Mouse (Mus musculus) neural tube, embryonic 11.5 days (tissue): ENCODE data around the gene Lpp. TPM values are rescaled to one million over a fixed set of nuclear protein-coding genes. Genes with fewer than 3 reads are reported as not detected.

Experiments used
- ATAC-seq: fragments of 200-750 bp; cut with Nextera tagmentation; 2 replicates; pipeline ENCODE4 v1.8.0; 2017; ENCODE audit warnings: moderate number of reproducible peaks, mild to moderate bottlenecking, moderate TSS enrichment, moderate library complexity; ENCODE audit not compliant: insufficient read depth, low FRiP score, low TSS enrichment
- DNase-seq: peaks from one replicate; pipeline ENCODE4 v3.0.0-alpha.2; 2015; ENCODE audit warnings: low spot score
- H3K27ac ChIP-seq: fragments of 300-500 bp; sonication (generic); 2 replicates; pipeline ENCODE4 v1.5.1; 2014; ENCODE audit warnings: low read depth, mild to moderate bottlenecking, low read length
- H3K27me3 ChIP-seq: fragments of 300-500 bp; sonication (generic); 2 replicates; pipeline ENCODE4 v1.6.1; 2014; ENCODE audit warnings: mild to moderate bottlenecking, low read length, mixed read lengths; ENCODE audit not compliant: control insufficient read depth, insufficient read depth
- H3K36me3 ChIP-seq: fragments of 300-500 bp; sonication (generic); 2 replicates; pipeline ENCODE4 v1.6.1; 2014; ENCODE audit warnings: mild to moderate bottlenecking, low read length, moderate library complexity, mixed read lengths; ENCODE audit not compliant: control insufficient read depth, insufficient read depth
- H3K4me1 ChIP-seq: fragments of 300-500 bp; sonication (generic); 2 replicates; pipeline ENCODE4 v1.6.1; 2014; ENCODE audit warnings: low read length, mixed read lengths; ENCODE audit not compliant: control insufficient read depth, insufficient read depth
- H3K4me2 ChIP-seq: fragments of 300-500 bp; sonication (generic); 2 replicates; pipeline ENCODE4 v1.6.1; 2014; ENCODE audit warnings: low read depth, mild to moderate bottlenecking, moderate library complexity
- H3K4me3 ChIP-seq: fragments of 300-500 bp; sonication (generic); 2 replicates; pipeline ENCODE4 v1.5.1; 2014; ENCODE audit warnings: low read depth, low read length
- H3K9ac ChIP-seq: fragments of 300-500 bp; sonication (generic); 2 replicates; pipeline ENCODE4 v1.6.1; 2014; ENCODE audit warnings: mild to moderate bottlenecking, low read length
- H3K9me3 ChIP-seq: fragments of 300-500 bp; sonication (generic); 2 replicates; pipeline ENCODE4 v1.6.1; 2016; ENCODE audit warnings: low read length; ENCODE audit not compliant: control insufficient read depth
- WGBS: fragments of 180-500 bp; shearing (Covaris S2); extraction: QIAGEN DNeasy Blood & Tissue Kit; methylation state at CpG from one replicate; pipeline ENCODE4 v1.1.7; 2014; 5-methylcytosine and 5-hydroxymethylcytosine counted together
- polyA plus RNA-seq: library from polyadenylated mRNA; unstranded; fragments of >200 nt; fragmentation: Nextera tagmentation; extraction: Ambion mirVana; gene quantifications from 2 replicates; pipeline ENCODE4 v1.2.1, GENCODE M21; 2014

The Lpp gene
- polyA plus RNA-seq, 1 experiment from 2014 or later = 21.7 TPM

DNA sequence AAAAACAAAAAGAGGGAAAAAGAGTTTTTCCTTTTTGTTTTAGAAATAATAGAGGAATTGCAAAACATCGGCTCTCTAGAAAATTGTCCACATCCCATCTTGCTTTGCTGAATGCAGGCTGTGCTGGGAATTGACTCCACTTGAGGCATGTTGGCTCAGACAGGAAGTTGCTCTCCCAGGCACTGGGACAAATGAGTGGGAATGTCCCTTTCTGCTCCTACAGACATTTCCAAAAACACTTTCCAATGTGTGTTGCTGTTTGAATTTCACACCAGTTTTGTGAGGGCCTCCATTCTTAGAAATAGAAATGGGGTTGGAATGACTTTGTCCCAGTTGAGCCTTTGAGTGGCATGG lies 116.5 kb downstream of the Lpp start:
- ATAC-seq (no peak), DNase-seq (no peak)
- no peak overlapping the region for H3K27ac ChIP-seq
- no peak overlapping the region for H3K4me2 ChIP-seq
- H3K9ac ChIP-seq = no peak overlapping the region
- 84% methylated on average over 1 of the region's 1 CpGs for WGBS
- H3K36me3 ChIP-seq = no peaks in the 10 kb centered on the region
- H3K27me3 ChIP-seq = no peaks in the 10 kb centered on the region
- no peaks in the 10 kb centered on the region for H3K9me3 ChIP-seq
- H3K4me1 ChIP-seq = no peaks in the 10 kb centered on the region
- H3K4me3 ChIP-seq = no peak overlapping the region

DNA sequence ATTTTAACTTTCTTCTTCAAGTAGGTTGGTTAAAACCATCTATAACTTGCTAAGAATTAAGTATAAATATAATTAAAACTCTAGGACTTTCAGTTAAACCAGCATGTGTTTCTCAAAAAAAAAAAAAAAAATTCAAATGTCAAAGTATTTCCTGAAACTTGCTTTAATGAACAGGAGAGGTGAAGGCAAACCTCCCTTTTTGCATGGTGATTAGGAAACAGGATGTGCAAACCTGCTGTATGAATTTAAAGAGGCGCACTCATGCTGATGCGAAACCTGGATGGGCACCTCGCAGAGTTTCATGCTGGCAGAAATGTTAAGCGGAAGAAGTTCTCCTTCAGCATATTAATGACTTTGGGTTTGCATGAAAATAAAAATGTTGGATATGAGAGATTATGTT lies 119.9 kb downstream of the Lpp start:
- Histone ChIP-seq H3K9me3 (no peaks in the 10 kb centered on the region), H3K27ac (no peak overlapping the region), H3K4me3 (no peak overlapping the region), H3K9ac (no peak overlapping the region), H3K27me3 (no peaks in the 10 kb centered on the region), H3K4me1 (no peaks in the 10 kb centered on the region), H3K36me3 (no peaks in the 10 kb centered on the region), H3K4me2 (no peak overlapping the region)
- ATAC-seq (no peak), DNase-seq (no peak)
- 93% methylated on average over 4 of the region's 4 CpGs for WGBS

DNA sequence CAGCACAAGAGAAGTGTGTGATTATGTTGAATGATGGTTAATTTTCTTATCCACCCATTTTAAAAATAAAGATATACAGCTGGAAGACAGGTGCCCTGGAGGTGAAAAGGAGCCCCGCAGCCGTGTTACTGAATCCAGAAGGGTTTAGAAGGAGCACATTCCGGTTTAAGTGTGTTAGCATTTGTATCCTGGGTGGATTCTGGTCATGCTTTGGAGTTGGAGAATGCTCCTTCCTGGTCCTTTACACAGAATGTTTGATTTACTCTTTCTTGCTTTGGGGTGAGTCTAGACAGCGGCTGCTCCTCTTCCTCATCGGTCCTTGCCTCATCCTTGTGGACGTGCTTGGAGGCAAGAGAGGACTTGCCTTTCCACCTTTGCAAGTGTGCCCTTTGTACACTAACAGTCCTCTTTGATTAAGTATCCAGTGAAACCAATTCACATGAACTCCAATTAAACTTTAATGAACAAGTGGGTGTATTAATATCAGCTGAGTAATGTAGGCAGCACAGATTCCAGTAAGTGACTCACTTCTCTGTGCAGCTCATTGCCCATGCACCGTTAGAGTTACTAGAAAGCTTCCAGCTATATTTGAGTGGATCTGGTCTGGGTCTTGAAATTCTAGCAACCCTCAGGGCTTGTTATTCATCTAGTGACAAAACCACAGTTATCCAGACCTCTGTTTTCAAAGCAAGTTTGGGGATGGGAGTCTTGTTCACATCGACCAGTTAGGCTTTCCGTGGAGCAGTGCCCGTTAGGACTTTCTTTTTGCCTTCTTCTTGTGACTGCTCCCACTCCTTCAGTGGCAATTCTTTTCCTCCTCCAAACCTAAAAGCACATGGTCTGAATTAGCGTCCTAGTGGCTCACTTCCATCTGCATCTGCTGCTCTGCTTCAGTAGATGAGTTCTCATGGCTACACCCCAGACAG lies 121.8 kb downstream of the Lpp start:
- Histone ChIP-seq H3K4me3 (no peak overlapping the region), H3K36me3 (no peaks in the 10 kb centered on the region), H3K9me3 (no peaks in the 10 kb centered on the region), H3K4me1 (no peaks in the 10 kb centered on the region), H3K27me3 (no peaks in the 10 kb centered on the region), H3K27ac (no peak overlapping the region), H3K4me2 (no peak overlapping the region), H3K9ac (no peak overlapping the region)
- ATAC-seq (no peak), DNase-seq (no peak)
- 88% methylated on average over 11 of the region's 11 CpGs for WGBS

DNA sequence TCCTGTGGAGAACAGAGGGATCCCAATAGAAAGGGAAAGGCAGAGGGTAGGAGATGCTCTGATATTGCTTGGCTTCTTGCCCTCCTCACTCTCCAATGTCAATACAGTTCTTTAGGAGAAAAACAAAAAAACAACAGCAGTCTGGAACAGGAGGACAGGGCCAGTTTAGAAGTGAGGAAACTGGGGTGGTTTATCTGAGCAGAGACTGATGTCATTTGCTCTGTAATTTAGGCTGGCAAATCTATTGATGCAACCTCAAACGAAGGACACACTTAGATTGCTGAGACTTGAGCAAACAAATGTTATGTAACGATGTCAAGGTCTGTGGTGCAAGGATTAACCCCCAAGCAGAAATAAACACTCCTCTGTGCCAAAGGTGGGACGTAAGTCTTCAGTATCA lies 123.7 kb downstream of the Lpp start:
- WGBS = 88% methylated on average over 3 of the region's 3 CpGs
- no peak overlapping the region for H3K4me3 ChIP-seq
- H3K9me3 ChIP-seq = no peaks in the 10 kb centered on the region
- no peaks in the 10 kb centered on the region for H3K36me3 ChIP-seq
- H3K27ac ChIP-seq = no peak overlapping the region
- DNase-seq = no peak
- H3K4me2 ChIP-seq = no peak overlapping the region
- H3K27me3 ChIP-seq = no peaks in the 10 kb centered on the region
- H3K4me1 ChIP-seq = no peaks in the 10 kb centered on the region
- H3K9ac ChIP-seq = no peak overlapping the region
- no peak for ATAC-seq

DNA sequence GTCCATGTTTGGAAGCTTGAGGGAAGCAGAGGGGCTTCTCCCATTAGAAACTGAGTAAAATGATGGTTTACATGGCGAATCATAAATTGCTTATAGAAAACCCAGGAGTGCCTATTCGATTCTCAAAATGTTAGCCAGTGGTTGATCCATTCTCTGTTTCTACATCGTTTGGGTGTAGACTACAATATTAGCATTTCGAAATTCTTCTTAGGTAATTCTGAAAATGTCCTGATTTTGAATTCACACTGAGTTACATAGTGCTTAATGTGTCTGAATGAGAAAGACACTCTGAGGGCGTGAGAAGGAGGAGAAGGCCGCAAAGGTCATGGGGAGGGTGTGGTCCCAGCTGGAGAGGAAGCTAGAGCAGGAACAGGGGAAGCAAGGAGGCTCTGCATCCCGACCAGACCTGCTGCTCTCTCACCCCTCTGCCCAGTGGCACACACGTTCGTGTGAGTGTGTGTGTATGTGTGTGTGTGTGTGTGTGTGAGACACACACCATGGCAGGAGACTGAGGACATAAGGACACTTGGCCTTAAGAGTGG lies 124.3 kb downstream of the Lpp start:
- Histone ChIP-seq H3K9me3 (no peaks in the 10 kb centered on the region), H3K4me3 (no peak overlapping the region), H3K27ac (no peak overlapping the region), H3K4me1 (no peaks in the 10 kb centered on the region), H3K27me3 (no peaks in the 10 kb centered on the region), H3K4me2 (no peak overlapping the region), H3K36me3 (no peaks in the 10 kb centered on the region), H3K9ac (no peak overlapping the region)
- WGBS = 70% methylated on average over 9 of the region's 9 CpGs
- DNase-seq = no peak
- ATAC-seq = no peak

DNA sequence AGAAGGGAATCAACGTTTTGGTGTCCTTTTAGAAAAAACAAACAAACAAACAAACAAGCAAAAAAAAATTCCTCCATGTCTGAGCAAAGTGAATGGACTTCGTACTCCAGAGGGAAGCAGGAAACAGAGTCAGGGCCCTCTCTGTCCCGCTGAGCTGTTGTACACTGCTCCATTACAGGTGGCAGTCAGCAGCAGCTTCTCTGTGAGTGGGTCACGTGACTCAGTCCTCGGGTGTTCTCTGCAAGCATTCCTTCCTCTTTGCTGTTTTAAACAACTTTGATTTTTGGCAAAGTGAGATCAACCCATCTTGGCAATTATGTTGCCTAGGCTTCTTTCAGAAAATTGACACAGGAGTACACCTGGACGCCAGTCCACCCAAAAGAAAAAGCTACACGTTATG lies 125.5 kb downstream of the Lpp start:
- Histone ChIP-seq H3K27ac (no peak overlapping the region), H3K9me3 (no peaks in the 10 kb centered on the region), H3K4me2 (no peak overlapping the region), H3K9ac (no peak overlapping the region), H3K4me3 (no peak overlapping the region), H3K4me1 (no peaks in the 10 kb centered on the region), H3K36me3 (no peaks in the 10 kb centered on the region), H3K27me3 (no peaks in the 10 kb centered on the region)
- 78% methylated on average over 7 of the region's 7 CpGs for WGBS
- ATAC-seq (no peak), DNase-seq (no peak)

DNA sequence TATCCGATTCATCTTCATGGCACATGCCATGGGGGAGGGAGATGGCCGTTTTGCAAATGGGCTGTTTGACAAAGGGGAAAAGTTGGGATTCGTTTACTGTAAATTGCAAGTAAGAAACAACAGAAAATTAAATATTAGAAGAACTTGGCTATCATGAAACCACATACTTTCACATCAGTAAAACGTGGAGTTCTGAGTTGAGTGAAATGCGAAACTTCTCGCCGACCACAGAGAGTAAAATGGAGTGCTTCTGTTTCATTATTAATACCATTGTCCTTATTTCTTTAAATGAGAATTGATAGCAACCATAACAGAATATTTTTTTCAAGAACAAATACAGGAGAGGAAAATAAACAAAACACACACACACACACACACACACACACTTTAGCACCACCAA lies 133.9 kb downstream of the Lpp start:
- no peaks in the 10 kb centered on the region for H3K4me1 ChIP-seq
- no peak overlapping the region for H3K4me3 ChIP-seq
- H3K27me3 ChIP-seq = no peaks in the 10 kb centered on the region
- H3K27ac ChIP-seq = no peak overlapping the region
- no peak overlapping the region for H3K9ac ChIP-seq
- DNase-seq = no peak
- H3K36me3 ChIP-seq = no peaks in the 10 kb centered on the region; the same call in 1 of the 2 replicates
- 93% methylated on average over 7 of the region's 7 CpGs for WGBS
- no peak for ATAC-seq
- no peak overlapping the region for H3K4me2 ChIP-seq
- H3K9me3 ChIP-seq = no peaks in the 10 kb centered on the region

DNA sequence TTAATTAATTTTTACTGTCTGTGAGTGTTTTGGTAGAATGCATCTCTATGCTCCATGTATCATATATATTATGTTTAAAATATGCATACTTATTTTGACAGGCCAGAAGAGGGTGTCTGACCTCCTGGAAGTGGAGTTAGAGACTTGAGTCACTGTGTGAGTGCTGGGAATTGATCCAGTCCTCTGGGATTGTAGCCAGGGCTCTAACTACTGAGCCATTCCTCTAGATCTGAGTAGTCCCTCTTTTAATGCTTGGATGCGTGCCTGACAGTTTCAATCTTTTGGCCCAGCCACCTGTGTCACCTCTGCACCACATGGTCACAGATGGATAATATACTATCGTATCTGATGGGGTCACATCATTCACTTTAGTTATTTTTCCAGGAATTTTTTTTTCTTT lies 138.4 kb downstream of the Lpp start:
- Histone ChIP-seq H3K36me3 (no peaks in the 10 kb centered on the region; the same call in 1 of the 2 replicates), H3K27ac (no peak overlapping the region), H3K4me1 (no peaks in the 10 kb centered on the region), H3K4me2 (no peak overlapping the region), H3K4me3 (no peak overlapping the region), H3K27me3 (no peaks in the 10 kb centered on the region), H3K9ac (no peak overlapping the region), H3K9me3 (no peaks in the 10 kb centered on the region)
- no peak for ATAC-seq
- 96% methylated on average over 2 of the region's 2 CpGs for WGBS
- DNase-seq = no peak

DNA sequence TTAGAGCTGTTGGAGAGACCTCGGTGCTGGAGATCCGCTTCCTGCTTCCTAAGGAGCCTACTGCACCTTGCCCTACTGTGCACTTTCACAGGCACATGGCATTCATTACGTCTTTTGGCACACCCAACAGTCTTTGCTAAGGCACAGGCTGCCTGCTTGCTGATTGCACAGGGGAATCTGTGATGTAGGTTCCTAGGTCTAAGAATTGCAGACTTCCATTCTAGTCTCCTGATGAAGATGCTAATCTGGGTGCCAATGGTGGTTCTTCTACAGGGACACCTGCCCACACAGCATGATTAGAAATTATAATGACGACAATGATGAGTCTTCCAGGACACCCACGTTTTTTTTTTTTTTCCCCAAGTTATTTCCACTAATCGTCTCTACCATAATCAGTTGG lies 141.9 kb downstream of the Lpp start:
- no peaks in the 10 kb centered on the region for H3K4me1 ChIP-seq
- 87% methylated on average over 6 of the region's 6 CpGs for WGBS
- no peak overlapping the region for H3K4me3 ChIP-seq
- DNase-seq = no peak
- ATAC-seq = no peak
- no peaks in the 10 kb centered on the region for H3K9me3 ChIP-seq
- no peaks in the 10 kb centered on the region for H3K27me3 ChIP-seq
- H3K27ac ChIP-seq = no peak overlapping the region
- H3K9ac ChIP-seq = no peak overlapping the region
- H3K4me2 ChIP-seq = no peak overlapping the region
- no peaks in the 10 kb centered on the region for H3K36me3 ChIP-seq
